Mouse (Mus musculus): Measurements from ENCODE around the gene Cd48. TPM values are rescaled to one million over a fixed set of nuclear protein-coding genes. Genes with fewer than 3 reads are reported as not detected.

Cd48 gene
- not detected for polyA plus RNA-seq (2012; fragmentation: generic; extraction: Trizol)

DNA sequence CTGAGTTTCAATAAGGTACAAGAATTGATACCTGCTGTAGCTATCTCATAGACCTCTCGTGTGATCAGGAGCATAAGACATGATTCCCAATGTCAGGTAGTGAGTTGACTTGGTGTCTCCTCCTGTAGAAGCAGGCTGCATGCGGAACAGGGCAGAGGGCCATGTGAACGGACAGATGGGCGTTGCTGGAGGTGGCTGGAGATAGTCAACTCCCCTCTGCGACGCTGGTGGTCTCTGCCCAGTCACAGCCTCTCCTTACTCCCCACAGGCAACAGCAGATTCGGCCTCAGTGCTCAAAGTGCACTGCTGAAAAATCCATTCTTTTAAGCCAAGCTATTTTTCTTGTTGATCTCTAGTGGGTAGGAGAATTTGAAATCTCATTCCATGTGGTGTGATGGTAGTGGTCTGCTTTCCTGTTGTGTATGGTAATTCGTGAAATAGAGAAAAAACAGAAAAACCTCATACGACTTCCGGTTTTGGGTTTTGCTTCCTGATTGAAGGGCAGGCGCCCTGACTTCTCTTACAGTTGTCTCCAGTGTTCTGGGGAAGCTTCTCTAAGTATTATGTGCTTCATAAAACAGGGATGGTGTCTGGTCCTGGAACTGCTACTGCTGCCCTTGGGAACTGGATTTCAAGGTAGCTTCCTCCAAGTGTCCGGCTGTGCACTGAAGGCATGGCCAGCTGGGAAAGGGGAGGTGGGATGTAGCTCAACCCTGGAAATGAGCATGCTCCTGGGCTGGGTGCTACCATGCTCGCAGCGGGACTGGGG is at the start of gene Cd48:
TSS of gene Cd48 (plus strand) at position 479 of the 769 bp plus-strand sequence.
- Histone ChIP-seq H3ac (ENCODE audit: control insufficient read depth, insufficient read length) (no peak within 1 kb of the TSS), H3K36me3 (ENCODE audit: control insufficient read depth, insufficient read depth) (no peaks in the 10 kb centered on the region), H3K79me2 (ENCODE audit: control insufficient read depth, insufficient read depth) (no peaks in the 10 kb centered on the region), H3K4me3 (no peak within 1 kb of the TSS), H3K4me2 (ENCODE audit: low read depth) (no peak within 1 kb of the TSS), H3K27me3 (ENCODE audit: control insufficient read depth, insufficient read depth, insufficient read length) (no peaks in the 10 kb centered on the region)
- no peak for TF ChIP-seq CEBPB (IDR thresholded peaks at IDR 0.05; ENCODE audit: insufficient read depth, poor library complexity, severe bottlenecking)
- no peak for TF ChIP-seq USF1 (IDR thresholded peaks at IDR 0.05; ENCODE audit: low read depth)
- TF ChIP-seq POLR2AphosphoS2 (IDR thresholded peaks at IDR 0.05; ENCODE audit: insufficient read length, low read depth) = no peak
- TF ChIP-seq MAX (IDR thresholded peaks at IDR 0.05; ENCODE audit: low read depth) = no peak
- no peak for TF ChIP-seq TCF12 (IDR thresholded peaks at IDR 0.05; ENCODE audit: insufficient read depth, poor library complexity, severe bottlenecking)
- no peak for TF ChIP-seq E2F4 (IDR thresholded peaks at IDR 0.05; ENCODE audit: insufficient read depth)
- no peak for TF ChIP-seq POLR2A (IDR thresholded peaks at IDR 0.05; ENCODE audit: insufficient read length, low read depth)

DNA sequence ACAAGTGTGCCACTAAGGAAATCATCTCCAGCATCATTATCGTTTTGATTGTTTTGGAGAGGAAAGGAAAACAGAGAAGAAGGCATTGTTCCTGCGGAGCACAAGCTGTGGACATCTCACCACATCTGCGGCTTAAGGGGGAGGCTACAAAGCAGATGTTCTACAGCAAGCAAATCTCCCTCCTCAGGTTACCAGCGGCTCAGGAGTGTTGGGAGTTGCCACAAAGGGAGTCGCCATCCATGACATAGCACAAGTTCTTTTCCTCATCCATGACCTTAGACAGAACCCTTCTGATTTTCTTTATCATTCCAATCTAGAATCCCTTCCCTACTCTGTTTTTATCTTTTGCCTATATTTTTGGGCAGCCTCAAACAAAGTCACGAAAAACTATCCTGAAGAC is 46.1 kb upstream of the Cd48 start:
- Histone ChIP-seq H3K4me3 (no peak overlapping the region), H3K27me3 (ENCODE audit: control insufficient read depth, insufficient read depth, insufficient read length) (no peaks in the 10 kb centered on the region), H3K79me2 (ENCODE audit: control insufficient read depth, insufficient read depth) (no peaks in the 10 kb centered on the region), H3K4me2 (ENCODE audit: low read depth) (no peak overlapping the region), H3ac (ENCODE audit: control insufficient read depth, insufficient read length) (no peak overlapping the region), H3K36me3 (ENCODE audit: control insufficient read depth, insufficient read depth) (no peaks in the 10 kb centered on the region)
- TF ChIP-seq E2F4 (IDR thresholded peaks at IDR 0.05; ENCODE audit: insufficient read depth) = no peak
- no peak for TF ChIP-seq POLR2A (IDR thresholded peaks at IDR 0.05; ENCODE audit: insufficient read length, low read depth)
- TF ChIP-seq TCF12 (IDR thresholded peaks at IDR 0.05; ENCODE audit: insufficient read depth, poor library complexity, severe bottlenecking) = no peak
- no peak for TF ChIP-seq MYOD1 (IDR thresholded peaks at IDR 0.05; ENCODE audit: control insufficient read depth in 1 of 3, insufficient read length in 2 of 3, low read depth in 2 of 3)
- no peak for TF ChIP-seq TCF3 (IDR thresholded peaks at IDR 0.05; ENCODE audit: insufficient read length, low read depth)
- TF ChIP-seq MAX (IDR thresholded peaks at IDR 0.05; ENCODE audit: low read depth) = no peak
- TF ChIP-seq POLR2AphosphoS2 (IDR thresholded peaks at IDR 0.05; ENCODE audit: insufficient read length, low read depth) = no peak
- TF ChIP-seq SRF (IDR thresholded peaks at IDR 0.05; ENCODE audit: control insufficient read depth, insufficient read length, low read depth) = no peak
- TF ChIP-seq MYOG (IDR thresholded peaks at IDR 0.05; ENCODE audit: control insufficient read depth in 1 of 3, insufficient read depth in 1 of 3, insufficient read length in 2 of 3, low read depth in 2 of 3) = no peak
- no peak for TF ChIP-seq REST (IDR thresholded peaks at IDR 0.05; ENCODE audit: insufficient read depth, insufficient read length)

DNA sequence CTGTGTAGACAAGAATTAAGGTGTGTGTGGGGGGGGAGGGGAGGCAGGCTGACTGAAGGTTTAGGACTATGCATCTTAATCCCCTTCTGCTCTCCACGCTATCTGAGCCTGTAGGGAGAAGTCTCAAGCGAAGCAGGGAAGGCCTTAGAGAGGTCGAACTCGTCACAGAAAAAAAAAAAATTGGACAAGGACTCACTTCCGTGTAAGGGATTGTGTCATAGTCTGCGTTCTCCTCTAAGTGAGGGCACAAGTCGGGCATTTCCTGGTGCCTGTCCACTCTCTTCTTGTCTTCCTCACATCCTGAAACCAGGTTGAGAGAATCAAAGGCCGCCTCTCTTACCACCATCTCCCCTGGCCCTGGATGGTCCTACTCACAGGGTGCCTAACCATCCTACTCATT is 44.7 kb upstream of the Cd48 start:
- Histone ChIP-seq H3K79me2 (ENCODE audit: control insufficient read depth, insufficient read depth) (no peaks in the 10 kb centered on the region), H3K4me2 (ENCODE audit: low read depth) (no peak overlapping the region), H3K36me3 (ENCODE audit: control insufficient read depth, insufficient read depth) (no peaks in the 10 kb centered on the region), H3K4me3 (no peak overlapping the region), H3ac (ENCODE audit: control insufficient read depth, insufficient read length) (no peak overlapping the region), H3K27me3 (ENCODE audit: control insufficient read depth, insufficient read depth, insufficient read length) (no peaks in the 10 kb centered on the region)
- no peak for TF ChIP-seq MYOD1 (IDR thresholded peaks at IDR 0.05; ENCODE audit: control insufficient read depth in 1 of 3, insufficient read length in 2 of 3, low read depth in 2 of 3)

DNA sequence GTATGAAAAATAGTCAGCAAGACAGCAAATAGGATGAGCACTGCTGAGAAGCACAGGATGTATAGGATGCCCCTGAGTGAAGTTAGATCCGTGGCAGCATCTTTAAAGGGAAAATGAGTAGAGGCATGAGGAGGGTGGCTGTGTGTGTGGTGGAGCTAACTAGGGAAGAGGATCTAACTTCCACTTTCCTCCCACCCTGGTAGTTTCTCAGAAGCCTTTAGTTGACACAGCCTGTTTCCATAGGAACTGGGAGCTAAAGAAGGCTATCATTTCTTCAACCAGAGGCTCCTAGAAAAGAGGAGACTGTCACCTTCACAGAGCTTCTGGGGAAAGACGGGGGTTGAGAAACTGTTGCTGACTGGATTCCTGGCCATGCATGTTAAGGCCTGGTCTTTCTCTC is 43.1 kb upstream of the Cd48 start:
- H3K4me3 ChIP-seq = no peak overlapping the region
- no peaks in the 10 kb centered on the region for H3K36me3 ChIP-seq (ENCODE audit: control insufficient read depth, insufficient read depth)
- H3K27me3 ChIP-seq (ENCODE audit: control insufficient read depth, insufficient read depth, insufficient read length) = no peaks in the 10 kb centered on the region
- no peak overlapping the region for H3ac ChIP-seq (ENCODE audit: control insufficient read depth, insufficient read length)
- no peaks in the 10 kb centered on the region for H3K79me2 ChIP-seq (ENCODE audit: control insufficient read depth, insufficient read depth)
- H3K4me2 ChIP-seq (ENCODE audit: low read depth) = no peak overlapping the region
- TF ChIP-seq POLR2AphosphoS2 (IDR thresholded peaks at IDR 0.05; ENCODE audit: insufficient read length, low read depth) = no peak
- no peak for TF ChIP-seq MAX (IDR thresholded peaks at IDR 0.05; ENCODE audit: low read depth)
- no peak for TF ChIP-seq MYOG (IDR thresholded peaks at IDR 0.05; ENCODE audit: control insufficient read depth in 1 of 3, insufficient read depth in 1 of 3, insufficient read length in 2 of 3, low read depth in 2 of 3)
- no peak for TF ChIP-seq E2F4 (IDR thresholded peaks at IDR 0.05; ENCODE audit: insufficient read depth)
- no peak for TF ChIP-seq SRF (IDR thresholded peaks at IDR 0.05; ENCODE audit: control insufficient read depth, insufficient read length, low read depth)
- TF ChIP-seq CEBPB (IDR thresholded peaks at IDR 0.05; ENCODE audit: insufficient read depth, poor library complexity, severe bottlenecking) = no peak
- no peak for TF ChIP-seq USF1 (IDR thresholded peaks at IDR 0.05; ENCODE audit: low read depth)
- TF ChIP-seq TCF12 (IDR thresholded peaks at IDR 0.05; ENCODE audit: insufficient read depth, poor library complexity, severe bottlenecking) = no peak
- no peak for TF ChIP-seq MYOD1 (IDR thresholded peaks at IDR 0.05; ENCODE audit: control insufficient read depth in 1 of 3, insufficient read length in 2 of 3, low read depth in 2 of 3)
- no peak for TF ChIP-seq POLR2A (IDR thresholded peaks at IDR 0.05; ENCODE audit: insufficient read length, low read depth)
- no peak for TF ChIP-seq TCF3 (IDR thresholded peaks at IDR 0.05; ENCODE audit: insufficient read length, low read depth)
- TF ChIP-seq REST (IDR thresholded peaks at IDR 0.05; ENCODE audit: insufficient read depth, insufficient read length) = no peak

DNA sequence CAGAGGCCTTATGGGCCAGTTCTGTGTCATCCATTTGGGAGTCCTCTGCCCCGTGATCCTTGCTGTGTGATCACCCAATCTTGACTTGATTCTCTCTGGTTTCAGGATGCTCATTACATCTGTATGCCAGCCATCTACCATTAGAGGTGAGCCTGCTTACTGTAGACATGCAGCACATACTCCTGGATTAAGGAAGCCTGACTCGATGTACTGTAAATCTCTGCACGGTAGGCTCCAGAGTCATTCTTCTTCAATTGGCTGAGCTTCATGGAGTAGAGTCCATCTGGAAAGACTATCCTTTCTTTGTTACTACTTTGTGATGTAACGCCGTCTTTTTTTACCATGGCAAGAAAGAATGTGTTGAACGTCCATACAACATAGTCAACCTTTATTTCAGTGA is 41.0 kb upstream of the Cd48 start:
- Histone ChIP-seq H3K4me3 (no peak overlapping the region), H3K79me2 (ENCODE audit: control insufficient read depth, insufficient read depth) (no peaks in the 10 kb centered on the region), H3ac (ENCODE audit: control insufficient read depth, insufficient read length) (no peak overlapping the region), H3K36me3 (ENCODE audit: control insufficient read depth, insufficient read depth) (no peaks in the 10 kb centered on the region), H3K4me2 (ENCODE audit: low read depth) (no peak overlapping the region), H3K27me3 (ENCODE audit: control insufficient read depth, insufficient read depth, insufficient read length) (no peaks in the 10 kb centered on the region)
- TF ChIP-seq TCF3 (IDR thresholded peaks at IDR 0.05; ENCODE audit: insufficient read length, low read depth) (no peak), POLR2A (IDR thresholded peaks at IDR 0.05; ENCODE audit: insufficient read length, low read depth) (no peak), REST (IDR thresholded peaks at IDR 0.05; ENCODE audit: insufficient read depth, insufficient read length) (no peak), MYOG (IDR thresholded peaks at IDR 0.05; ENCODE audit: control insufficient read depth in 1 of 3, insufficient read depth in 1 of 3, insufficient read length in 2 of 3, low read depth in 2 of 3) (no peak)

Measured in myocyte (in vitro differentiated cells).